Mouse (Mus musculus): ENCODE data around the gene Gm28038. TPM values are rescaled to one million over a fixed set of nuclear protein-coding genes. Genes with fewer than 3 reads are reported as not detected.

Gene Gm28038
- total RNA-seq (2021) = not detected
- long read RNA-seq, experiment 1 = 0 reads
- long read RNA-seq, experiment 2 = 0 reads

DNA sequence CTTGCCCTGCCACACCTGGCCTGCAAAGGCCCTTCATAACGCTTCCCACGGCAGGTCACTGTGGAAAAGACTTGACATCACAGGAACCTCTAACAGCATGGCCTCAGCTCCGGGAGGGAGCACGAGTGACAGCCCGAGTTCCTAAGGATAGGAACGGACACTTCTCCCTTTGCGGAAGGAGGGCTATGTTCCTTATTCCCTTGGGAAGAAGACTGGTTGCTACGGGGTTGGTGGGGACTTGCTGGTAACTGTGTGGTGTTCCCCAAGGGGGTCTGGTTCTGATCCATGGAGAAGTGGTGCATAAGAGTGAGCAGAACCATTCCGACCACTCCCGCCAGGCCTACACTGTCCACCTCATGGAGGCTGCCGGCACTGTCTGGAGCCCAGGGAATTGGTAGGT, at the start of gene Gm28038:
TSS of gene Gm28038 (plus strand) at position 301 of the 400 bp plus-strand sequence.
- no peak for DNase-seq (ENCODE audit: low spot score in 2 of 2)

DNA sequence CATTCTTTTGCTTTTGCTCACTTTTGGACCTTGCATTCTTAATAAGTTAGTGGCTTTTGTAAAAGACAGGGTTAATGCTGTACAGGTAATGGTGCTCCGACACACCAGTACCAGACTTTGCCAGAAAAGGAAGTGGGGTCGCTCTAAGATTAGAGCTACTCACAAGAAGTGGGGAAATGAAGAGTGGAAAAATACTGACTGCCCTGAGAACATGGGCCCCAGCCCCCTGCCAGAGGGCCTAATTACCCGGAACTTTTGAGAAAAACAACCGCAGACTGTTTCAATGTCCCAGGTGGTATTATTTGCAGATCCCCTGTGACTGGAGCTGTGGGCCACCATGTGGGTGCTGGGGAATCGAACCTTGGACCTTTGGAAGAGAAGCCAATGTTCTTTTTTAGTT, 45.2 kb upstream of the Gm28038 start:
- DNase-seq (ENCODE audit: low spot score in 2 of 2) = no peak

DNA sequence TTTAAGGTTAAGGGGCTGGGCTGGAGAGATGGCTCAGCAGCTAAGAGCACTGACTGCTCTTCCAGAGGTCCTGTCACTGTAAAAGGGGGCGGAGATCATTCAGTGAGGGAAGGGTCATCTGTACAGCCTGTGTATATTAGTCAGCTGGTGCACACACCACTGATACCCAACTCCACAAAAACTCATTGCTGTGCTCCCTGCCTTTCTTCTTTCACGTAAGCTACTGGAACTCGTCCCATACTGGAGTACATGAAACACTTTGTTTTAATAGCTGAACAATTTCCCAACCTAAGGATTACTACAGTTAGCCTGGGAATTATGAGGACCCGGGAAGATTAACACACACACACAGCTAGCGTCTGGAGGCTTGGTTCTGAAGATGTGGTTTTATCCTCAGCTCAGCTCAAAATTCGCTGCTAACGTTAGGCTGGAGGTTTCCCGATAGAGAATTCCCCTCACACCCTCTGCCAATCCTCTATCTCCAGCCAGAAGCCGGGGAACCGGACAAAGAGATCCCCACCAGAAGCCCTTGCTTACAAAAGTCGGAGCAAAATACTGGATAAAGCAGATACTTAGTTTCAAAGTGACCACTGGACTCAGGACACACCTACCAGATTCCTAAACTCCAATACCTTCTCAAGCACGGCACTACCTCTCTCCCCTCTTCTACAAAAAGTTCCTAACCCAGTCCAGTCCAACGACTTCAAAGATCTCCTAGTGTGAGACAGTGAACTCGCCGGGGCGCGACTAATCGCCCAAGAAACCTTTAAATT, 44.2 kb upstream of the Gm28038 start:
- DNase-seq (ENCODE audit: low spot score in 2 of 2) = no peak

- DNase-seq (ENCODE audit: low spot score in 2 of 2) = peak; percentile 100
These were observed 43.5 kb upstream of the Gm28038 start, which contains the start of gene Lrrc8a for GRCm38 (mm10) chr2:30237199-30237880. Gene Lrrc8a, plus strand, starts transcription at chr2:30237715.

DNA sequence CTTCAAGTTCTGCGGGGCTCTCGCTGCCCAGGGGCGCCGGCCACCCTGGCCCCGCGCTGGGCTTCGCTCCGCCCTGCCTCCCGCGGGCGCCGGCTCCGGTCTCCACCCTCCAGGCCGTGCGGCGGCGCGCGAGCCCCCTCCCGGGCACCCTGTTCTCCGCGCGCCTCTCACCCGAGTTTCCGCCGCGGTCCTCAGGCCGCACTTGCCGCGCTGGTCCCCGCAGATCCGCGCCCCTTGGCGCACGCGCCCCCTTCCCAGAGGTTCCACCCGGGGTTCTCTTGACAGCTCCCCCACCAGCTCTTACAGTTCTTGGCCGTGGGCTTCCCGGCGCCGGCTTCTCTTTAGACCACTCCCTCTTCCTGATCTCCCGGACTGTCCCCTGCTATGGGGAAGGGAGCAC, 43.0 kb upstream of the Gm28038 start:
- DNase-seq (ENCODE audit: low spot score in 2 of 2) = peak; percentile 54 to 78

GRCm38 (mm10) chr2:30238906-30239465, 41.9 kb upstream of the Gm28038 start:
- no peak for DNase-seq (ENCODE audit: low spot score in 2 of 2)

DNA sequence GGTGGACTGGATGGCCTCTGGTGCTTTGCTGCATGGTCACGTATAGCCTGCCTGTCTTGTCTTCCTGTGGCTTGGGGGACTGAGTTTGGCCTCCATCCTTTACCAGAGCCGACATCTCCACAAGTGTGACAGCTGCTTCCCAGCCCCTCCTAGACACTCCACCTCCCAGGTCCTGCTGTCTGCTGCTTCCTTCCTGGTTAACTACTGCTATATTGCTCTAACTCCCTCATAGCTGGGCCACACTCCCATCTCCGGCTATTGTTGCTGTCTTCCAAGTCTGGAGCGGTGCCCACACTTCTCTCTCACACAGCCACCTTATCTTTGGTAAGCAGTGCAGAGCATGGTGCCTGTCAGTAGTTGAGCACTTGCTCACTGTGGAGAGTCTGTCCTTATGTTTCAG, 41.1 kb upstream of the Gm28038 start:
- DNase-seq (ENCODE audit: low spot score in 2 of 2) = no peak

- no peak for DNase-seq (ENCODE audit: low spot score in 2 of 2)
These were observed 40.6 kb upstream of the Gm28038 start, which contains the start of gene Gm28035 for GRCm38 (mm10) chr2:30240267-30240666. Gene Gm28035, plus strand, starts transcription at chr2:30240567.

- no peak for DNase-seq (ENCODE audit: low spot score in 2 of 2)
These were observed 38.3 kb upstream of the Gm28038 start for GRCm38 (mm10) chr2:30242509-30242908.

DNA sequence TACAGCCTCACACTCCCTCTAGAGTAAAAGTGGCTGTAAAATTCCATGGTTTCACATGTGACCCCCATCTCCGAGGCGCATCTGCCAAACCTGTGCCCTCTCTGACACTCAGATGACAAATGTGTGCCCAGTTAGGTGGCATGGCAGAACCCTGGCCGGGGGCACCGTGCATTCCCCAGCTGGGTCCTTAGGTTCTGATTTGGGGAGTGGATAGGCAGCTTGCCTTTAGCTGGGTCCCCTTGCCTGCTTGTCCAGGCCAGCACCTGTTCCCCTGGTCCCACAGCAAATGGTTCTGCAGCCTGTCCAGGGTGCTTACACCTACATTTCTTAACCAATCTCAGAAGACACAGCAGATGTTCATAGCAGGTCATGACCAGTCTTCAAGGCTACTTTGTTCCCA, 37.5 kb upstream of the Gm28038 start:
- DNase-seq (ENCODE audit: low spot score in 2 of 2) = no peak

DNA sequence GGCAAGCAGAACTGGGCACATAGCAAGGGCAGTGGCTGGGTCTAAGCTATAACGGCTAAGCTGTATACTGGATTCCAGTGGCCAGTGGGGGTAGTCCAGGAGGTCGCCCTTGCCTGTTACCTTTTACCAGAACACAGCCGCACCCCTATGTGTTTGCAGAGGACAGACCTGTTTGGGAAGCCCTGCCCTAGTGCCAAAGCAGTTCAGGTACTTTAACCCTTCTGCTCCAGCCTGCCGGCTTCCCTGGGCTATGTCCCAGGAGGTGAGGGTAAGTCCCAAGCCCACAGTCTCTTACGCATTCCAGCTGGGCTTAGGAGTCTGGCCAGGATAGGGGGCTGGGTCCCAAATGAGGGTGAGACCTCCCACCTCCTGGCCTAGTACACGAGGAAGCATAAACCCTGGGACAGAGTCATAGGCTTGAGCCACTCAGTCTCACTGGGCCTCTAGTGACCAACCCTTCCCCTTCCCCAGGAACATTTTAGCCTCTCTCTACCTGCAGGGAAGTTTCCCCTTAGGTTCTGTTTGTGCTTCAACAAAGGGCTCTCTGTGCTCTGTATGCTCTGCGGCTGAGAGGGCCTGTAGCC, 36.2 kb upstream of the Gm28038 start:
- DNase-seq (ENCODE audit: low spot score in 2 of 2) = no peak

DNA sequence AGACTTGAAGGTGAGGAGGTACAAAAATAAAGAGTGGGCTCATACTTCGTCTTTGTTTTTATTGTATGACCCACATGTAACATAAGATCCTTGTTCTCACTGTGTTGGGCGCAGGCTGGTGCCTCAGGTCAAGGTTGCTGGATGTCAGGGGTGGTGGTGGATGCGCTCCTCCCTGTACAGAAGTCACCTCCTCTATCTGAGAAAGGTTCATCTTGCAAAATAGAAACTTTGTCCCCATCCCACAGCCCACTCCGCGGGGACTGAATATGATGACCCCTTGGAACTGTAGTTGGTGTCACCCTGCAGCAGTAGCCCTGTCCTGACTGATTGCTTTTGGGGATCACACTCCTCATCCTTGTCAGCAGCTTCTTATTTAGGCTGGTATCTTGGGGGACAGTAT, 33.8 kb upstream of the Gm28038 start:
- DNase-seq (ENCODE audit: low spot score in 2 of 2) = no peak

DNA sequence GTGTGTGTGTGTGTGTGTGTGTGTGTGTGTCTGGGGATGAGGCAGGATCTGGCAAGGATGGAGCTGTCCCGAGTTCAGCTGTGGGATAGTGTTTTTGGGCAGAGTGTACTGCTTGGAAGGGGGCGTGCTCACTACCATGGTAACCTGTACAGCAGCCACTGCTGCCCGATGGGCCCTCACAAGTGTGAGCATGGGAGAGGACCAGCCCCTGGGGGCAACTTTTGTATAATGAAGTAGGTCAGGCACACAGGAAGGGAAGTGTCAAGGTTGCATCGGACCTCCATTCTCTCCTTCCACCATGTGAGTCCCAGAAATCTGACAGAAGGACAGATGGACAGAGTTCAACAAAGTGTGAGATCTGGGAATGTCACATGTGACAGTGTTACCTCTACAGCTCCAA, 33.2 kb upstream of the Gm28038 start:
- no peak for DNase-seq (ENCODE audit: low spot score in 2 of 2)

GRCm38 (mm10) chr2:30249182-30249581, 31.7 kb upstream of the Gm28038 start:
- no peak for DNase-seq (ENCODE audit: low spot score in 2 of 2)

DNA sequence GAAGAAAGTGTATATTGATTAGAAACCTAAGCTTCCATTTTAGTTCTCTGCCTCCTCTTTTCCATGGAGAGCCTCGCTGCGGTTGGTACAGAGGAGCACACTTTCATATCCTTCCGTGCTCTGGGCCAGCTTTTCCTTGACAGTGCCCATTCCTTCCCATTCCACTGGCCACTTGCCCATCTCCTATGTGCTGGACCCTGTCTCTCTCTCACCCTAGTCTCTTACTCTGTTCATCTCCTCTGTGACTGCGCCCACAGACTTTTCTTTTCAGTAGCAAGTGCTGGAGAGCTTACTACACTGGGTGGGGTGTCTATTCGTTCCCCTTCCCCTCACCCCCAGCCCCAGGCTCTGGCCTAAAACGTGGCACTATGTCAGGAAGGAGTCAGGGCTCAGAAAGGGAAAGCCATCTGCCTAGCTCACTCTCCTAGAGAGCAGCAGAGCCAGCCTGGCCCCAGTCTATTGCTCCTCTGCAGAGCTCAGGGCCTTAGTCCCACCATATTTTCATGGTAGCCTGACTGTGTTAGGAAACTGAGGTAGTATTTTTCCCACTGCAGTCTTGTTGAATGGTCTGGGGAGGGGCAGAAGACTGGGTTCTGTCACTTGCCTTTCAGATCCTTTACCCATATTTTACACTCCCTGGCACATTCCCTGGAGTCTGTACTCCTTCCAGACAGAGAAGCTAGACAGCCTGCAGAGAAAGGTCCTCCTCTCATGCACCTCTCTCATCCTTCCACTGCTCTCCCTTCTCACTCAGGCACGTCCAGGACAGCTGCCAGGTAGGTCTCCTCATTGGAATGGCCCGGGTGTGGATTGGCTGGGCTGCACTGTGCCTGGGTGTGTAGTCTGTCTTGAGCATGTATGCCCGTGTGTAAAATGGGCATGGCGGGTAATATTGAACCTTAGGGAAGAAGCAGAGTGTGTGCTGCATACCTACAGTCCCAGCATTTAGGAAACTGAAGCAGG, 30.4 kb upstream of the Gm28038 start:
- DNase-seq (ENCODE audit: low spot score in 2 of 2) = no peak

DNA sequence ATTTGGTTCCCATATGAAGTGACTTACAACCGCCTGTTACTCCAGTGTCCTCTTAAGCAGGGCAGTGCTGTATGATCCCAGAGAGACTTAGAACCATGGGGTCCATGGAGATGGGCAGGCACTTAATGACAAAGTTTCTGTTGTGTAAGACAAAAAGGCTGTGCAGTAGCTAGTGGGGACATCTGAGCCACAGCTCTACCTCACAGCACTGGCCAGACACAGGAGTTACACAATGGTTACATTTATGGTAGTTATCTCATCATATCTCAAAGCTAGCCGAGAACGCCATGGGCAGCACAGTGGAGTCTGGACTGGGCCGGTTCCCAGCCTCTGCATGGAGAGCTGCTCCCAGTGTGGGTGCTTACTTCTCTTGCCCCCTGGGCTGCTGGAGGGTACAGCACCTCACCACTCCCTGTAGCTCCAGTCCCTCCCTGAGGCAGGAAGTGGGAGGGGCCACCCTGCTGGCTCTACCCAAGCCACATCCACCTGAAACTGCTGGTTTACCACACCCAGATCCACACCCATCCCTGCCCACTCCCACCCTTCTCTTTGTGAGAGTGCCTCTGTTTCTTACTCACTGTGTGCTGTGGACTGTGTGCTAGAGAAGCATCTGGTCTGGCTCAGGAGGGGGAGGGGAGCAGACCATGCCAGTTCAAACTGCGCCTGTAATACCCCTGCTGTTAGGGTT, 29.3 kb upstream of the Gm28038 start:
- DNase-seq (ENCODE audit: low spot score in 2 of 2) = no peak

DNA sequence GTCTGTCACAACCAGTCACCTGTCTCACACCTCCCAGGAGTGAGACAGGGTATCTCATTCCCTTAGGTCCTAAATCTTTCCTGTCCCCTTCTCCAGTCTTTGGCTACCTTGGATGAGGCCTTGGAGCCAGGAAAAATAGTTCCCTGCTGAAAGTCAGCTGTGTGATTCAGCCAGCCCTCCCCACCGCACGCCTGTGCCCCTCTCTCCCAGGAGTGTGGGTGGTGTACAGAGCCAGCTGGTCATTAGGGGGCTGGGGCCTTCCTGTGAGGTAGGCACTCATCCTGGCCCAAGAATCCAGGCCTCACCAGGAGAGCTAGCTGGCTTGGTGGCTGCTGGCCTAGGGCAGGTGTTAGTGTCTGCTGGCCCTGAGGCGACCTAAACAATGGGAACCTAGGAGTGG, 28.3 kb upstream of the Gm28038 start:
- no peak for DNase-seq (ENCODE audit: low spot score in 2 of 2)

GRCm38 (mm10) chr2:30253809-30254208, 27.0 kb upstream of the Gm28038 start:
- no peak for DNase-seq (ENCODE audit: low spot score in 2 of 2)

DNA sequence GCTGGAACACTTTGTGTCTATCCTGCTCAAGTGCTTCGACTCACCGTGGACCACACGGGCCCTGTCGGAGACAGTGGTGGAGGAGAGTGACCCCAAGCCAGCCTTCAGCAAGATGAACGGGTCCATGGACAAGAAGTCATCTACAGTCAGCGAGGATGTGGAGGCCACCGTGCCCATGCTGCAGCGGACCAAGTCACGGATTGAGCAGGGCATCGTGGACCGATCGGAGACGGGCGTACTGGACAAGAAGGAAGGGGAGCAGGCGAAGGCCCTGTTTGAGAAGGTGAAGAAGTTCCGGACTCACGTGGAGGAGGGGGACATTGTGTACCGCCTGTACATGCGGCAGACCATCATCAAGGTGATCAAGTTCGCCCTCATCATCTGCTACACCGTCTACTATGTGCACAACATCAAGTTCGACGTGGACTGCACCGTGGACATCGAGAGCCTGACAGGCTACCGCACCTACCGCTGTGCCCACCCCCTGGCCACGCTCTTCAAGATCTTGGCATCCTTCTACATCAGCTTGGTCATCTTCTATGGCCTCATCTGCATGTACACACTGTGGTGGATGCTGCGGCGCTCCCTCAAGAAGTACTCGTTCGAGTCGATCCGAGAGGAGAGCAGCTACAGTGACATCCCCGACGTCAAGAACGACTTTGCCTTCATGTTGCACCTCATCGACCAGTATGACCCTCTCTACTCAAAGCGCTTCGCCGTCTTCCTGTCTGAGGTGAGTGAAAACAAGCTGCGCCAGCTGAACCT, 25.0 kb upstream of the Gm28038 start:
- DNase-seq (ENCODE audit: low spot score in 2 of 2) = no peak
